Mouse (Mus musculus) left cerebral cortex, adult 2 months (tissue): ENCODE data around the gene D630045J12Rik. TPM values are rescaled to one million over a fixed set of nuclear protein-coding genes. Genes with fewer than 3 reads are reported as not detected.

Experiments used
- DNase-seq, 2 experiments: peaks; one replicate each; pipeline ENCODE4 v3.0.0; 2021 to 2022; ENCODE audit warnings: low spot score in 2 of 2, mixed read lengths in 1 of 2; ENCODE audit errors: extremely low spot score in 1 of 2
- H3K27ac ChIP-seq: fragments of 200-600 bp; 2 replicates; pipeline ENCODE4 v1.8.1; 2022
- H3K4me3 ChIP-seq: fragments of 200-600 bp; 2 replicates; pipeline ENCODE4 v1.8.1; 2022
- CTCF ChIP-seq: fragments of 200-600 bp; IDR thresholded peaks from 2 replicates; pipeline ENCODE4 v1.8.1; 2022; ENCODE audit warnings: antibody characterized with exemption, mild to moderate bottlenecking, moderate library complexity
- intact Hi-C: fragments of 180-260 bp; cut with DNase I; formaldehyde crosslinking; loops from one replicate; pipeline ENCODE4 v1.15.1; 2025
- total RNA-seq, 2 experiments: library from RNA; stranded (reverse); gene quantifications; 2 replicates each; pipeline ENCODE4 v1.2.3; 2021

D630045J12Rik gene
- total RNA-seq, 2 experiments from 2014 or later = 46.0 to 49.9 TPM

DNA sequence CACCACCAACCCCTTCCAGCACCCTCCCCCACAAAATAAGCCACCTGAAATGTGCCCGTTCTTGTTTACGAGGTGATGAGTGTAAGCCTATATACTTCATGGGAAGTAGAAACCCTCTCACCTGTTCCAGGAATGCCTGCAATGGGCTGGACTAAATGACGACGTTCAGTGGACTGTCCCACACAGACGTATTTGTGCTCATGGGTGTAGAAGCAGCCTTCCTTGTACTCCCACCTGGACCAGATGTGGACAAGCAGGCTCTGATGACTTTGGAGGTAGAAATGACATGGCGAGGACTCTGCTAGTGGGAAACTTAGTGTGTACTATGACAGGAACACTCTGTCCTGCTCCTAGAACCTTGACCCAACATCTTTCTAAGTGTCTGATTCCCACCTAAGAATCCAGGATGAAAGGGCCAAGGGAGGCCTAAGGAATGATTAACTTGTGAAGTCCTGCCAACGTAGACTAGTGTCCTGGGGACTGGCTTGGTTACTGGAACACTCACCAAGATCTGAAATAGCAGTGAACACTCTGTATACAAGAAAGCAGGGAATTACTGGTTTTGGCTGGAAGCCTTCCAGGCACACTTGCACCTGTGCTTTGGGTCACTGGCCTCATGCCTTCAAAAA lies 129.5 kb downstream of the D630045J12Rik start, which contains the start of gene Atp6v0a4:
Gene Atp6v0a4 (minus strand): TSS at position 380 of the 629 bp plus-strand sequence.
- Histone ChIP-seq H3K27ac (no peak within 1 kb of the TSS), H3K4me3 (no peak within 1 kb of the TSS)
- intact Hi-C loops = no loop called here
- no peak for TF ChIP-seq CTCF
- no peak for DNase-seq

DNA sequence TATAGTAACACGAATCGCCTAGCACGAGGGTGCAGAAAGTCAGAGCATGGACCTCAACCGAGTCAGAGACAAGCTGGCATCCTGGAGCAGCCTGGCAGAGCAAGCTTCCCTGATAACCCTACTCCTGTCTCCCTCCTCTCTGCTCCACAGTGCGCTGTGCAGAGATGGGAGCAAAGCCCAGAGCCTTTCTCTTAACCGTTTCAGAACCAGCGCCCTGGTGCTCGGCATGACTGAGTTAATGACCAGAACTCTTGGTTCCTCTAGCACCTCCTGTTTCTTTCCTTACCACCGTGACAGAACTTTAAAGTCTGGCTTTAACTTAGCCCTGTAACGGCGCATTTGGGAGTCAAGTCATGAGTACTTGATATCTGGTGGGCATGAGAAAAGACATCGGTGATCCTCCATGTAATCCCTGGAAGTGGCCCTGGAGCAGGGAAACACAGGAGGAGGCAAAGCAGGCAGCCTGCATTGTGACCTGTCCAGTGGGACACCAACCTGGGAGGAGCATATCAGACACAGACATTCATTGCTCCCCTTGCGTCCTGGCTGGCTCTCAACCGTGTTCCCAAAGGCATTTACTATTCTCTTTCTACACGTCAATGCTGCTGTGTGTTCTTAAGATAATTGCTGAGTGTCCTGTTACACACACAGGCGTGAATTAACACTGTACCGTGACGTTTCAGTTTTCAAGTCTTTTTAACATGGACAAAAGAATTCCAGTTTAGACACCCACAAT lies 130.2 kb downstream of the D630045J12Rik start:
- no peak for DNase-seq
- no peak for TF ChIP-seq CTCF
- intact Hi-C loops = no loop called here
- Histone ChIP-seq H3K27ac (no peak overlapping the region), H3K4me3 (no peak overlapping the region)

DNA sequence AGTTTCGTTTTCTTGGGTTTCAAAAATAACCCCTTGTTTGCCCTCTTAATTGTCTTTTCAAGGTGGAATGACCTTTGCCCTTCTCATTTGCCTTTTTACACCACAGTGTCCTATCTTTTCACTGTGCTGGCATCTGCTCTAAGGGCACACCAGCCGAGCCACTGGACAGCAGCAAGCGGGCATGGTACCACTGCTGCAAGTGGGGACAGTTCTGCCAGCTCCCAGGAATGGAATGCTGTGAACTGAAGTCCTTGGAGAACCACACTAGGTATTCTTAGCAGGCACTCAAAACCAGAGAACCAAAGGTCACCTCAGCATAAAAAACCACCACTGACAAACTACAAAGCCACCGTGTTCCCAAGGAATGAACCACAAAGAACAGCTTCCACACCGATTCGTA lies 131.0 kb downstream of the D630045J12Rik start:
- no peak overlapping the region for H3K27ac ChIP-seq
- H3K4me3 ChIP-seq = no peak overlapping the region
- no peak for TF ChIP-seq CTCF
- intact Hi-C loops = no loop called here
- no peak for DNase-seq

DNA sequence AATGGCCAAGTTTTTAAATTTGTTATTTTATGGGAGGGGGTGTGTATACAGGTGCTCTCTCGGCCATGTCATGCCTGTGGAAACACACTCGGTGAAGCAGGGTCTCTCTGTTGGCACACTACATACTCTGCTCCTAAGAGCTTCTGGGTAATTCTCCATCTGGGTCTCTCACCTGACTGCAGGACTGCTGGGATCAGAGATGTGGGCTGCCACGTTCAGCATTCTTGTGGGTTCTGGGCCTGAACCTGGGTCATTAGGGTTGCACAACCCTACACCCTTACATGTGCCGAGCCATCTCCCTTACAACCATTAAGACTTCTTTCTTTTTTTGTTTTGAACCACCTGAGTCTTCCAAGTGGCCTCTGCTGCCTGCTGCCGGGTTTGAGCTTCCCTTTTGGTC lies 132.0 kb downstream of the D630045J12Rik start:
- TF ChIP-seq CTCF = no peak
- no peak for DNase-seq
- Histone ChIP-seq H3K4me3 (no peak overlapping the region), H3K27ac (no peak overlapping the region)
- intact Hi-C loops = no loop called here

DNA sequence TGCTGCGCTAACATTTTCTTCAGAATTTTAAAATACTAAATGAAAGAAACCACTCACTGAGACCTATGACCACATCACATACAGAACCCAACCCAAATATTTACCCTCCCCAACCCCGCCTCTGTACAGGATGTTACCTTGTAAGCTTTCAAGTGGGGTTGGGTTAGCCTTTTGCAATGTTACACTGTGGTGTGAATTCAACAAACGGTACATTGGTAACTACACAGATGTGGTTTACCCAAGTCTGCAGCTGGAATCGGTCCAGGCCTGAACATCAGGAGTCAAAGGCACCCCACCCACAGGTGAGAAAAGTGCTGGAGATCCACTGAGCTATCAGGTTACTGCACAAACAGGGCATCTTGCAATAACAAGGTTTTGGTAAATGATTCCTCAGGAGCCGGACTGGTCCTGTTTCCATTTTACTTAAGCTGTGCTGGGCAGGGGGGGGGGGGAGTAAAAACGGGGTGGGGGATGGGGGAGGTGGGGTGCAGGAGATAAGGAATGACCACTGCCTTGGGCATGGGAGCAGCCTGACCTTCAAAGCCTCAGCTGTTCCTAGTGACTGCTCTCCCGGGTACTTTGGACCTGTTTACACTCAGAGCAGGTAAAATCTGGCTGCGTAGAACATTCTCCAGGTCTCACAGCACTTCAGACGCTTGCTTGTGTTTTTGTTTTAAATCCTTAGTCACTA lies 133.0 kb downstream of the D630045J12Rik start:
- TF ChIP-seq CTCF = no peak
- intact Hi-C loops = no loop called here
- Histone ChIP-seq H3K4me3 (no peak overlapping the region), H3K27ac (no peak overlapping the region)
- no peak for DNase-seq

DNA sequence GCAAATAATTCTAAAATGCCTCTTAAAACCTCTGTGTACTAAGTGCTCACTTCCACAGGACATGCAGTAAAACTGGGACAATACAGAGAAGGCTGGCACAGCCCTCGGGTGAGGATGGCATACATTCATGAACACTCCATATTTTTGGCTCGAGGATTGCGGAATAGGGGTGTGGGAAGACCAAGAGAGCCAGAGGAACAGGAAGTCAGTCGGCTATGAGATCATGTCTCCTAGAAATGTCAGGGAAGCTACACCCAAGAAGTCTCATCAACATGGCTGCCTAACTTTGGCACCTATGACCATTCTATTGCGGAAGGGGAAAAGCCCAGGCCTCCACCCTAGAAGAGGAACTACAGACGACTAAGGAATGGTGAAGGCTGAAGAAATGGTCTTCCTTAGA lies 135.5 kb downstream of the D630045J12Rik start:
- no peak for DNase-seq
- no peak overlapping the region for H3K4me3 ChIP-seq
- H3K27ac ChIP-seq = no peak overlapping the region
- TF ChIP-seq CTCF = no peak
- intact Hi-C loops = no loop called here

DNA sequence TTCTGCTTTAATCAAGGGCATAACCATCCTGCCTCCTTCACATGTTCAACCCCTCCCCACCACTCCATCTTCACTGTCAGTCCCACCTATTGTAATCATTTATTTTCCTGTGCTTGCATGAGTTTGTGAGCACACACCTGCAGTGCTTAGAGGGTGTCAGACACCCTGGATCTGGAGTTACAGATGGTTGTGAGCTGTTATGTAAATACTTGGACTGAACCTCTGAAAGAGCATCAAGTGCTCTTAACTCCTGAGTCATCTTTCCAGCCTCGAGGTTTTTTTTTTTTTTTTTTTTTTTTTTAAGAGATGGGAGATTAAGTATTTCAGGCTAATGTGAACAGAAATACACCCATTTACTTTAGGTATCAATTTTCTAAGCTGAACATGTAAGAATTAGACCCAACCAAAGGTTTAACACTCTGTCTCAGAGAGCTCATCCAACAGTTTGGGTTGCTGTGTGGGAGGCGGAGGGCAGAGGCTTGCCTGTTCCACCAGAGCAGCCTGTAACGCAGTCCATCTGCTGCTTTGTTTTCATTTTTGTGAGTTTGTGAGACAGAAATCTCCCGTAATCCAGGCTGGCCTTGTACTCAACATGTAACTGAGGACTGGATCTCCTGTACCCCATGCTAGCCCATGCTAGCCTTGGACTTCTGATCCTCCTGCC lies 137.6 kb downstream of the D630045J12Rik start:
- DNase-seq = no peak
- H3K4me3 ChIP-seq = no peak overlapping the region
- no peak overlapping the region for H3K27ac ChIP-seq
- no peak for TF ChIP-seq CTCF
- intact Hi-C loops = no loop called here

DNA sequence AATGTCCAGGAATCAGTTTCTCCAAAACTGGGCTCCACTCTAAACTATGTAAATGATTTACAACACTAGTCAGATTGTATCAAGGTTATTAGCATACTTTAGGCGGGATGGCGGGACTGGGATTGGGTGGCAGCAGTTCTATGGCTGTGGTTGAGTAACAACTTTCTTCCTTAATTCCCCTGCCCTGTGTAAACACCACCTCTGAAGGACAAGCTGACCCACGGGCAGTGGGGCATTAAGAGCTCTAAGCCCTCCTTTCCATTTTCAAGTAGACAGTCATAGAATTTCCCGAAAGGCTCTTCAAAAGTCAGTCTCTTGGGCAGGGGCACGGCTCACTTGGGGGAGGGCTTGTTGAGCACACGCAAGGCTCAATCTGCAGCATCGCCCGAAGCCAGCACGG lies 142.9 kb downstream of the D630045J12Rik start:
- intact Hi-C loops = no loop called here
- DNase-seq = no peak
- no peak for TF ChIP-seq CTCF
- Histone ChIP-seq H3K27ac (no peak overlapping the region), H3K4me3 (no peak overlapping the region)

DNA sequence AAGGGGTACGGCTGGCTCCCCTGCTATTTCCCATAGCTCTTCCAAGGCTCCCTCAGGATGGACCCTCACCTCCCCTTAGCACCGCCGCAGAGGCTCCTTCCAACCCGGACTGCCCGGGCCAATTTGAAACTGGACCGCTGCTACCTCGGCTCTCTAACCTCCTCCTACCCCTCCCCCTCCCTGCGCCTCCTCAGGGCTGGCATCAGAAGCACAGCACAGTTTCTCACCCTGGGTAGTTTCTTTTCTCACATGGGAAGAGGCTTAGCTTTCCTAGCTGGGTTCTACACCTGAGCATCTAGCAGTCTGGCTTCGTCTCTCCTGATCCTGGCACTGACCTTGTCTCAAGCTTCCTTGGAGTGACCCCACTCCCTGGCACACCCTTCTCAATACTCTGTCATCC lies 143.9 kb downstream of the D630045J12Rik start:
- intact Hi-C loops = no loop called here
- no peak for TF ChIP-seq CTCF
- Histone ChIP-seq H3K4me3 (no peak overlapping the region), H3K27ac (no peak overlapping the region)
- no peak for DNase-seq

DNA sequence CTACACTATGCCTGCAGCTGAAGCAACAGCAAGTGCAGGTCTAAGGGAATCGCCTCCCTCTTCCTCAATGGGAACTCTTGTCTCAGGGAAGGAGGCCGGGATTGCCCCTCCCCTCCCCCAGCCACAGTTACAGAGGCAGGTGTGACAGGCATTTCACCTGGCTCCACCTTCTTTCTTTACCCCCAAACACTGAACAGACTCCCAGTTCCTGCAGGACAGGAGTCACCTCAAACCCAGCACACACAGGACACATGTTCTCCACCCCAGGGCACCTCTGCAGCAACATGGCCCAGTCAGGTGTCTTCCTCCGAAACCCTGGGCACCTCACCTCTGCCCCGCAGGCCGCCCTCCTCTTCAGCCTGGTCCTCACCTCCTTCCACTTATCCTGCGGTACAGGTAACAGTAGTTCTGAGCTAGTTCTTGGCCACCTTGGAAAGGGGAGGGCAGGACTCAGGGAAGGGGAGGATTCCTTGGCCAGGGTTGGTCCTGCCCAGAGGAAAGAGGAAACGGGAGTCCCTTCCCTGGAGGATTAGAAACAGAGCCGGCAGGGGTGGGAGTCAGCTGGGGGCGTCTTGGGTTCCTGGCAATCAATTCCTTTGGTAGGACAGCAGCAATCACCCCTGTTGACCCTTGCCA lies 144.5 kb downstream of the D630045J12Rik start, which contains the start of gene Tmem213:
Gene Tmem213 (plus strand): TSS at position 96 of the 636 bp plus-strand sequence.
- no peak for TF ChIP-seq CTCF
- intact Hi-C loops = no loop called here
- Histone ChIP-seq H3K4me3 (no peak within 1 kb of the TSS), H3K27ac (no peak within 1 kb of the TSS)
- DNase-seq = no peak

DNA sequence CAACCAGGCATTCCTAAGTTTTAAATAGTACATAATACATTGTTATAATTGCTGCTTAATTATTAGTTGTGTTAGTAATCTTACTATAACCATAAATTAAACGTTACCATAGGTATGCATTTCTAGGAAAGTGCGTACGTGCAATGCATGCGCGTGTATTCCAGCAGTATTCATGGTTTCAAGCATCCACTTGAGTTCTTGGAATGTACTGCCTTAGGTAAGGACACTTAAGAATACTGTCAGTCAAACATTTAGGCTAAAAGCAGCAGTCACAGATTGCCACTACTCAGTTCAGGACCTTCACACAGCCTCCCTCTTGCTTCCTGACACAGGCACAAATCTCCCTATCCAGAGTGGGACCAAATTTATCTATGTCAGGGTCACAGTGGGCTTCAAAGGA lies 145.4 kb downstream of the D630045J12Rik start:
- no peak for DNase-seq
- no peak overlapping the region for H3K4me3 ChIP-seq
- intact Hi-C loops = no loop called here
- no peak overlapping the region for H3K27ac ChIP-seq
- no peak for TF ChIP-seq CTCF
